Mouse (Mus musculus) spleen, adult 2 months (tissue): ENCODE measurements around the gene Tacc2.

Experiments used
- CTCF ChIP-seq: fragments of 200-500 bp; IDR thresholded peaks from 2 replicates; pipeline ENCODE4 v1.5.1; 2011; ENCODE audit warnings: mild to moderate bottlenecking, inconsistent platforms; ENCODE audit not compliant: insufficient read depth, insufficient read length, insufficient replicate concordance; ENCODE audit errors: extremely low read depth
- POLR2A ChIP-seq: fragments of 200-500 bp; IDR thresholded peaks from 2 replicates; pipeline ENCODE4 v1.6.1; 2011; ENCODE audit warnings: low read depth, low read length, inconsistent platforms

DNA sequence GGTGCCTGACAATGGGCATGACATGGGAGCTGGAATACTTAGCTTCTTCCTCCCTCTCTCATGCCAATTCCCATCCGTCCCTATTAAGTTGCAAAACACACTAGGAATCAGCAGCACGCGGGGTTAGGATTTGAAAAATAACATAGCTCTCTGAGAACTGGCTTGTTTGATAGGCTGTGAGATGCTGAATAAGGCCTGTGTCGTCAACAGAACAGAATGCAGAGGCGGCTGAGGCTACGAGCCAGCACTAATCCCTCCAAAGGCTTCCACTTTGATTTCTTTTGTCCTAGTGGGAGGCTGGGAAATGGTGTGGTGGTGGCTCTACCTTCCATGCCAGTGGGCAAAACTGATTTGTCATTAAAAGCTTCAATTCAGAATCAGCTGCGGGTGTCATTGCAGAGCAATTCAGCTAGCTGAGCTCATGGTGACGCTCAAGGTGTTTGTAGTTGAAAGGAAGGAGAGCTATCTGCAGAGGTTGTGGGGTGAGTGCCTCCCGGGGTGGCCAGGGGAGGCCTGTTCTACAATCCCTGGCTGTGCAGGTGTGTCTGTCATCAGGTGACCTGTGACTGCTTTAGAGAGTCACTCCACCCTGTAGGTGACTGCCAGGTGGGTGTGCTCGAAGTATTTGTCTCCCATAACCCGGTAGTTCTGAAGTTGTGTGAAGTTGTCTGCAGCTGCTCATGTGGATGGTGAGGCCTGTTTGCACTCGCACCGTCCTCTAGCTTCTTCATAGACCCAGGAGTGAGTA, 13.0 kb downstream of the Tacc2 start:
- TF ChIP-seq CTCF = no peak
- no peak for TF ChIP-seq POLR2A
